Mouse (Mus musculus) cerebellum, adult 11-12 months (tissue): ENCODE data around the gene Rps6ka2.
"Not testable (repeated sequence)": the region's sequence is repeated elsewhere in the genome, so short reads cannot be mapped to it uniquely, and the experiment has no call there.

Experiments
- DNase-seq: peaks from one replicate; pipeline ENCODE4 v3.0.0; 2022

Gene Rps6ka2

GRCm38 (mm10) chr17:7271522-7272134 lies 101.7 kb downstream of the Rps6ka2 start:
- no peak for DNase-seq

GRCm38 (mm10) chr17:7273054-7273453 lies 103.1 kb downstream of the Rps6ka2 start:
- no peak for DNase-seq

GRCm38 (mm10) chr17:7273785-7274184 lies 103.9 kb downstream of the Rps6ka2 start:
- DNase-seq, result no peak

GRCm38 (mm10) chr17:7278702-7279242 lies 108.9 kb downstream of the Rps6ka2 start:
- DNase-seq, result peak; percentile 27

- DNase-seq, result no peak
Measured at GRCm38 (mm10) chr17:7279251-7279650, 109.3 kb downstream of the Rps6ka2 start.

- DNase-seq, result no peak
Measured at GRCm38 (mm10) chr17:7284297-7284910, 114.5 kb downstream of the Rps6ka2 start.

GRCm38 (mm10) chr17:7285292-7285691 lies 115.4 kb downstream of the Rps6ka2 start:
- no peak for DNase-seq

- DNase-seq, result no peak
Measured at GRCm38 (mm10) chr17:7286422-7287050, 116.6 kb downstream of the Rps6ka2 start.

- DNase-seq, result peak; percentile 43
Measured at GRCm38 (mm10) chr17:7292012-7292684, 122.2 kb downstream of the Rps6ka2 start.

- peak; percentile 23 for DNase-seq
Measured at GRCm38 (mm10) chr17:7306278-7307196, 136.6 kb downstream of the Rps6ka2 start.

- DNase-seq, result not testable (repeated sequence)
Measured at GRCm38 (mm10) chr17:7315693-7316382, 145.9 kb downstream of the Rps6ka2 start.

- not testable (repeated sequence) for DNase-seq
Measured at GRCm38 (mm10) chr17:7319789-7320188, 149.9 kb downstream of the Rps6ka2 start.

- not testable (repeated sequence) for DNase-seq
Measured at GRCm38 (mm10) chr17:7324346-7324745, 154.4 kb downstream of the Rps6ka2 start, which contains the start of gene Tcp10a. TSS of gene Tcp10a (plus strand) at chr17:7324646.

GRCm38 (mm10) chr17:7326415-7326814 lies 156.5 kb downstream of the Rps6ka2 start:
- DNase-seq, result not testable (repeated sequence)

GRCm38 (mm10) chr17:7332745-7333144 lies 162.8 kb downstream of the Rps6ka2 start:
- not testable (repeated sequence) for DNase-seq

GRCm38 (mm10) chr17:7337381-7337780 lies 167.5 kb downstream of the Rps6ka2 start:
- not testable (repeated sequence) for DNase-seq

- DNase-seq, result peak; percentile 20
Measured at GRCm38 (mm10) chr17:7348765-7349164, 178.8 kb downstream of the Rps6ka2 start.

GRCm38 (mm10) chr17:7352596-7352995 lies 182.7 kb downstream of the Rps6ka2 start, which contains the start of gene Ttll2:
TSS of gene Ttll2 (minus strand) at chr17:7352696.
- not testable (repeated sequence) for DNase-seq
